Mouse (Mus musculus): ENCODE data around the gene Rora. TPM values are rescaled to one million over a fixed set of nuclear protein-coding genes. Genes with fewer than 3 reads are reported as not detected.

Gene Rora
- polyA plus RNA-seq, 1 experiment from 2014 or later = 9.0 TPM

DNA sequence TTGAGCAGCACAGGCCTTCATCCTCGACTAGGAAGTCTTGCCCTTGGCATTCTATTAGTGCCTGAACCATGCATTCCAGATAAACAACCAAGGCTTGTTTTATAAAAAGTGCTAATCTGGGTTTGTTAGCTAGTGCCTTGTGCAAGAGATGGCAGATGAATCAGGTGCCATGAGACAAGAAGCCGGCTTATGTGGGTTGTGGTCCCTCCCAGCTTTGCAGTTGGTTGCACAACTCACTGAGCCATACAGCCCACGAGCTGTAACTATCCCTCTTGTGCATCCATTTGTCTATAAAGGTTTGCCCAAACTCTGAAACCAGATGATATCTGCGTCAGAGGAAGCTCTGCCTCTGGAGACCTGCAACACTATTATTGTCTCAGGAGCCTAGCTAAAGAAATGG lies 713.5 kb downstream of the Rora start:
- H3K27me3 ChIP-seq = no peaks in the 10 kb centered on the region
- in situ Hi-C loops (cut with MboI; ENCODE audit: low pct_unique_long_range_greater_than_20kb) = loop anchor here (25.0 kb wide), 1 partner anchor 1355 kb away; no protein-coding TSS in a partner anchor
- DNase-seq (ENCODE audit: low read depth, low spot score) (peak; percentile 17), ATAC-seq (peak; percentile 70)
- TF ChIP-seq CTCF (IDR thresholded peaks at IDR 0.05) = no peak
- POLR2A ChIA-PET = interaction anchor here (0.7 to 0.8 kb wide), 2 partner anchors 14 to 71 kb away, joined by 3 to 4 read pairs; no protein-coding TSS in a partner anchor
- CTCF ChIA-PET = interaction anchor here (1.3 to 2.8 kb wide), 5 partner anchors 9 to 113 kb away, joined by 3 to 14 read pairs (median 5); no protein-coding TSS in a partner anchor

DNA sequence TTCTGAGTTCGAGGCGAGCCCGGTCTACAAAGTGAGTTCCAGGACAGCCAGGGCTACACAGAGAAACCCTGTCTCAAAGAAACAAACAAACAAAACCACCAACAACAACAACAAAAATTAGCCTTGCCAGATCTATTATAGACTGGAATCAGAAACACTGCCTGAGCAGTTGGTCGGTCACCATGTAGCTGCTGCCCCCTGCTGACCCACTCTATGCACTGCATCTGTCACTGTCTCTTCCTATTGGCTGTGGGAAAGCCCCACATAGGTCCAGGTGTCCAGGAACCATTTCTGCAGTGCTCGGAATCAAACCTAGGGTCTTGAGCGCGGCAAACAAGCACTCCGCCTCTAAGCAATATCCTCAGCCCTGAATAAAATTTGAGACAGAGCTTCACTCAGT lies 714.5 kb downstream of the Rora start:
- H3K27me3 ChIP-seq = no peaks in the 10 kb centered on the region
- TF ChIP-seq CTCF (IDR thresholded peaks at IDR 0.05) = peak; percentile 93
- ATAC-seq = no peak
- DNase-seq (ENCODE audit: low read depth, low spot score) = no peak
- POLR2A ChIA-PET = no interaction called here
- CTCF ChIA-PET = interaction anchor here (0.7 to 2.8 kb wide), 7 partner anchors 10 to 132 kb away, joined by 3 to 14 read pairs (median 3); no protein-coding TSS in a partner anchor
- in situ Hi-C loops (cut with MboI; ENCODE audit: low pct_unique_long_range_greater_than_20kb) = loop anchor here (25.0 kb wide), 1 partner anchor 1356 kb away; no protein-coding TSS in a partner anchor

DNA sequence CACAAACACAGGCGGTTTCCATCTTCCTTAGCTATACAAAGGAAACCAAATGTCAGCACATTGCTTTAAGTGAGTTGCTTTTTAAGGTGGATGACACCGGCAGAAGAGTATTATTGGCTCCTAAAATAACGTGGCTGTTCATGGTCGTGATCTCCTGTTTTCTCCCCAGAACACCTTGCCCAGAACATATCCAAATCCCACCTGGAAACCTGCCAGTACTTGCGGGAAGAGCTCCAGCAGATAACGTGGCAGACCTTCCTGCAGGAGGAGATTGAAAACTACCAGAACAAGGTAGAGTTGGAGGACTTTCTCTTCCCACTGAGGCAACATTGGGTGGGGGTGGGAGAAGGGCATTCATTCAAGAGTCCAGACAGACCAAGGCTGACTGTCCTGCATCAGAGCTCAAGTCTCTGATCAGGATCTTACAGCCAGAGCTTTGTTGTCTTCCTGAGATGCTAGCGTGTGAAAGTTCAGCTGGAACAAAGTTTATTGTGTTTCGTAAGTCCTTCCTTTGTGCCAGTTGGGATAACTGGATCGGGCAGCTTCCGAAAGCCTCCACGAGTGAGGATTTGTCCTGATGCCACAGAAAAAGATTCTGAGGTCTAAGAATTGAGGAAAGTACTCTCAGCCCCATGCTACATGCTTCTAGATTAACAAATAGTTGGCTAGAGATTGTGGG lies 717.6 kb downstream of the Rora start:
- in situ Hi-C loops (cut with MboI; ENCODE audit: low pct_unique_long_range_greater_than_20kb) = loop anchor here (25.0 kb wide), 1 partner anchor 1359 kb away; no protein-coding TSS in a partner anchor
- ATAC-seq (no peak), DNase-seq (ENCODE audit: low read depth, low spot score) (no peak)
- POLR2A ChIA-PET = interaction anchor here (0.5 to 0.6 kb wide), 2 partner anchors 16 to 1525 kb away, joined by 4 read pairs; no protein-coding TSS in a partner anchor
- H3K27me3 ChIP-seq = no peaks in the 10 kb centered on the region
- TF ChIP-seq CTCF (IDR thresholded peaks at IDR 0.05) = no peak
- CTCF ChIA-PET = interaction anchor here (0.8 kb wide), 1 partner anchor 9 kb away, joined by 3 read pairs; no protein-coding TSS in a partner anchor

DNA sequence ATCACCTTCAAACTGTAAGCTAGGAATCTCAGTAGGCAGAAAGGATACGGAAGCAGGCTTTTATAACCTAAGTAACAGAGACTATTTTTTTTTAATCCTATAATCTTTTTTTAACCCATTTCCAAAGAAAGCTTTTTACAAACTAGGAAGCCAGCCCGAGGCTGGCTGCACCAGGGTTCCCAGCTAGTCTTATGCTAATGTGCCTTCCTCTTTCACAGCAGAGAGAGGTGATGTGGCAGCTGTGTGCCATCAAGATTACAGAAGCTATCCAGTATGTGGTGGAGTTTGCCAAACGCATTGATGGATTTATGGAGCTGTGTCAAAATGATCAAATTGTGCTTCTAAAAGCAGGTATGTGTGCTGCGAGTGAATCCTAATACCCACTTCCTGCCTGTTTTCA lies 719.3 kb downstream of the Rora start:
- H3K27me3 ChIP-seq = no peaks in the 10 kb centered on the region
- in situ Hi-C loops (cut with MboI; ENCODE audit: low pct_unique_long_range_greater_than_20kb) = loop anchor here (25.0 kb wide), 1 partner anchor 1361 kb away; no protein-coding TSS in a partner anchor
- ChIA-PET CTCF (interaction anchor here (0.8 to 1.4 kb wide), 2 partner anchors 10 to 45 kb away, joined by 3 read pairs; no protein-coding TSS in a partner anchor), POLR2A (no interaction called here)
- ATAC-seq (no peak), DNase-seq (ENCODE audit: low read depth, low spot score) (no peak)
- TF ChIP-seq CTCF (IDR thresholded peaks at IDR 0.05) = no peak

DNA sequence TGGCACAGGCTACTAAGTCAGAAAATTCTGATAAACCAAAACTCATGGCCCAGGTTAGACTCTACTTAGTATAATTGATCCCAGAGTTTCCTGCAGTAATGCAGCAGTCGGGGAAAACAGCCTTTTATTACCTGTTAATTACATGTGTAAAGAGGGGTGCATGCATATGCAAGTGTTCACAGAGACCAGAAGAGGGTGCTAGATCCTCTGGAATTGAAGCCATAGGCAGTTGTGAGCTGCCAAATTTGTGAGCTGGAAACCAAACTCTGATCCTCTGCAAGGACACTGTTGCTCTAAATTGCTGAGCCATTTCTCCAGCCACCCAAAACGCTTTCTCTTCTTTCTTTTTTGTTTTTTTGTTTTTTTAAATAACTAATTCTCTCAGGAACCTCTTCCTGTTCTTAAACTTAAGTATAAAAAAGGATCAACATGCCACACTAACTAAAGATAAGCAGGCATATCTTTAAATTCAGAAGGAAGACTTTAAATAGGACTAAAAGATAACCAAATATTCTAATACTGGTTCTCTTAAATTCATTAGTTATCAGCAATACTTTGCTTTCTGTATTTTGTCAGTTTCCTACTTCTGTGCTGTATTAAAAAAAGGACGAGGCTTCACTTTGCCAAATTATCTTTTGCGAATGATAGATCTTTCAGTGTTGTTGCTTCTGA lies 723.5 kb downstream of the Rora start:
- peak; percentile 48 for TF ChIP-seq CTCF (IDR thresholded peaks at IDR 0.05)
- no peak for DNase-seq (ENCODE audit: low read depth, low spot score)
- POLR2A ChIA-PET = no interaction called here
- in situ Hi-C loops (cut with MboI; ENCODE audit: low pct_unique_long_range_greater_than_20kb) = no loop called here
- no peak for ATAC-seq
- CTCF ChIA-PET = interaction anchor here (0.8 to 1.5 kb wide), 5 partner anchors 10 to 103 kb away, joined by 3 to 6 read pairs (median 4); no protein-coding TSS in a partner anchor
- H3K27me3 ChIP-seq = no peaks in the 10 kb centered on the region

DNA sequence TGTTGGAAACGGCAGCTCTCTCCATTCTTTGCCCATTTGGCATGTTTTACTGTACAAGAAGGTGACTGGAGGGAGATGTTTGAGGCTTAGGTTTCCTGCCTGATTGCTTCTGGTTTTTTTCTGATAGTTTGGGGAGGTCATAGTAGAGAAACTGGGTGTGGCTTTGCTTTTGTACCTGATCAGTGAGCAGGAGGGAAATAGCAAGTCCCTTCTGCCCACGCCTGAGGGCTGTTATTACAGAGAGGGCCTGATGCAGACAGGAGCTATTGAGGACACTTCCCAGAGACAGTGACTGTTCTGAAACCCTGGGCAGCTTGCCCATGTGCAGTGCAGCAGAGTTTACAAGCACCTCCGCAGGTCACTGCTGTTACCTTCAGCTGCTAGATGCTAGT lies 724.1 kb downstream of the Rora start:
- ChIA-PET POLR2A (no interaction called here), CTCF (interaction anchor here (0.8 to 1.5 kb wide), 4 partner anchors 11 to 103 kb away, joined by 3 to 6 read pairs (median 4); no protein-coding TSS in a partner anchor)
- no peaks in the 10 kb centered on the region for H3K27me3 ChIP-seq
- DNase-seq (ENCODE audit: low read depth, low spot score) = no peak
- ATAC-seq = no peak
- in situ Hi-C loops (cut with MboI; ENCODE audit: low pct_unique_long_range_greater_than_20kb) = no loop called here
- no peak for TF ChIP-seq CTCF (IDR thresholded peaks at IDR 0.05)

DNA sequence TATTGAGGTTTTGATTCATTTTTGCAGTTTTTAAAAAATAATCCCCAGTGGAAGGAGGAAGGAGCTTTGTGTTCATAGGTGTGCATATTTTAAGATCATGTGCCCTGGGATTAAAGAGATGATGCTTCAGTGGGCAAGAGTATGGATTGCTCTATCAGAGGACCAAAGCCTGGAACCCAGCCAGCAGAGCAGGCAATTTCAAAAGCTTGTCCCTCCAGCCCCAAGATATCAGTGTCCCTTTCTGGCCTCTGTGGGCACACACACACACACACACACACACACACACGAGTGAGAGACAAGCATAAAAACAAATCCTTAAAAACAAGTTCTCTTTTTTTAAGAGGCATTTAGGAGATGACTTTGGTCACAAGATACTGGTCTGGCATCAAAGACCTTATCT lies 727.0 kb downstream of the Rora start:
- TF ChIP-seq CTCF (IDR thresholded peaks at IDR 0.05) = no peak
- in situ Hi-C loops (cut with MboI; ENCODE audit: low pct_unique_long_range_greater_than_20kb) = no loop called here
- ChIA-PET POLR2A (no interaction called here), CTCF (interaction anchor here (0.7 to 1.9 kb wide), 3 partner anchors 10 to 18 kb away, joined by 3 to 5 read pairs (median 3); no protein-coding TSS in a partner anchor)
- H3K27me3 ChIP-seq = no peaks in the 10 kb centered on the region
- DNase-seq (ENCODE audit: low read depth, low spot score) = no peak
- no peak for ATAC-seq

DNA sequence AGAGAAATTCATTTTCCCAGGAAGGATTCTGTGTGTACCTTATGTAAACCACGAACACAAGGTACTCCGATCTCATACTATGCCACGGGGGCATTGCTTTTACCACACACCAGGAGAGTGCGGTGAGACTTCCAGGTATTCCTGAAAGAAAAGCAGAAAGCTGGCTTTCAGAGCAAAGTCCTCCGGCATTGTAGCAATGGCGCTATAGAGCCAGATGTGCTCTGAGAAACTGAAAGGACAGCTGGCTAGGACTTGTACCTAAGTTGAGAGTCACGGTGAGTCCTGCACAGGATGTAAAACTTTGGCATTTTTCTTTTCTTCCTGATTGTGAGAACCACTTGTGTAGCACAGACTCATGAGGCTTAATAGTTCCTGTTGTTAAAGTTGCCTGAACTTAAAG lies 728.2 kb downstream of the Rora start:
- TF ChIP-seq CTCF (IDR thresholded peaks at IDR 0.05) = no peak
- ChIA-PET CTCF (no interaction called here), POLR2A (no interaction called here)
- in situ Hi-C loops (cut with MboI; ENCODE audit: low pct_unique_long_range_greater_than_20kb) = no loop called here
- ATAC-seq (no peak), DNase-seq (ENCODE audit: low read depth, low spot score) (no peak)
- no peaks in the 10 kb centered on the region for H3K27me3 ChIP-seq

DNA sequence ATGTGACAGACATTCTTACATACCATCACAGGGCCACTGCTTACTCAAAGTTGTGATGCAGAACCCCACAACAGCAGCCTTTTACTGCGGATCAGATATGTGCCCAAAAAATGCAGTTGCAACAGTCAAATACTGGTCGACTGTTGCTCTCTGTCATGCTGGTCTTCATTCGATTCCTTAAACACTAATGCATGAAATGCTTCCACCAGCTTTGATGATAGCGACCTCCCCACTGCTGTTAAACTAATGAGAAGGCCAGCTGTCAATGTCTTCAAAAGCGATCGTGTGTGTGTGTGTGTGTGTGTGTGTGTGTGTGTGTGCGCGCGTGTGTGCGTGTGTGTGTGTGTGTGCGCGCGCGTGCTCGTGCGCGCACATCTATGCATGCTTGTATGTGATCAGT lies 730.9 kb downstream of the Rora start:
- POLR2A ChIA-PET = no interaction called here
- no peak for TF ChIP-seq CTCF (IDR thresholded peaks at IDR 0.05)
- in situ Hi-C loops (cut with MboI; ENCODE audit: low pct_unique_long_range_greater_than_20kb) = no loop called here
- ATAC-seq (no peak), DNase-seq (ENCODE audit: low read depth, low spot score) (no peak)
- no peaks in the 10 kb centered on the region for H3K27me3 ChIP-seq
- CTCF ChIA-PET = interaction anchor here (1.2 kb wide), 1 partner anchor 26 kb away, joined by 3 read pairs; no protein-coding TSS in a partner anchor

DNA sequence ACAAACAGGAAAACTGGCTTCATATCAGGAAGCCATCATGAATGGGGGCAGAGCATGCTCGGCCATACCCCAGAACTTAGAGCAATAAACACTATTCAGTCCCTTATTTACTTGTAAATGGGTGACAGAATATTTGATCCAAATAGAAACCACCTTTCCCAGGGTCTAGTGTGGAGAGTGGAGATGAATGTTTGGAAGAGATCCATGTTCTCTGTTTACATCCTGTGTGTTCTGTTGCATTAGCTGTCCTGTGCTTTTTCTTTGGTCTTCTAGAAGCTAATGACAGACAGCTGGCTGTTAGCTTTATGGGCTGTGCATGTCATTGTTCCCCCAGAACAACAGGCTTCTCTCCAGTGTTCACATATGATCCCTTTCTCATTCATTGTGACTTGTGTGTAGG lies 731.3 kb downstream of the Rora start:
- TF ChIP-seq CTCF (IDR thresholded peaks at IDR 0.05) = no peak
- ChIA-PET CTCF (no interaction called here), POLR2A (no interaction called here)
- DNase-seq (ENCODE audit: low read depth, low spot score) (no peak), ATAC-seq (no peak)
- H3K27me3 ChIP-seq = no peaks in the 10 kb centered on the region
- in situ Hi-C loops (cut with MboI; ENCODE audit: low pct_unique_long_range_greater_than_20kb) = no loop called here

DNA sequence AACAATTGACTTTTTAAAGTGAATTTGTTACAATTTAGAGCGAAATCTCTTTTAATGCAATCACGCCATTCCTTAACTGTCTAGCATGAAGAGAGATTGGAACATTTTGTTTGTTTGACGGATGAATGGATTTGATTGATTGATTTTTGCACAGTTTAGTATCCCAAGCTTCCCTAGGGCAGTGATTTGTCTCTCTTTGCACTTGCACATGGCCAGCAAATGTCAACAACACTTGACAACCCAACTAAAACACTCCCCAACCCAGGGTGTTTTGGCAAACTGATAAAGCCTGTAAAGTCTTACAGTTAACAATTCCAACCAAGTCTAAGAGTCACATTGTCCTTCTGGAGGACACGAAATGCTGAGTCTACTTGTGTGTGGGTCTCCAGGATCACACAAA lies 733.7 kb downstream of the Rora start:
- no peaks in the 10 kb centered on the region for H3K27me3 ChIP-seq
- ATAC-seq = no peak
- TF ChIP-seq CTCF (IDR thresholded peaks at IDR 0.05) = no peak
- DNase-seq (ENCODE audit: low read depth, low spot score) = no peak
- CTCF ChIA-PET = no interaction called here
- in situ Hi-C loops (cut with MboI; ENCODE audit: low pct_unique_long_range_greater_than_20kb) = no loop called here
- POLR2A ChIA-PET = no interaction called here

All from Patski (cell line).